Mouse (Mus musculus) effector memory CD4-positive, alpha-beta T cell, adult 7 months (primary cell): ENCODE measurements around the gene Olfr873. TPM values are rescaled to one million over a fixed set of nuclear protein-coding genes. Genes with fewer than 3 reads are reported as not detected.

ENCODE experiments used
- polyA plus RNA-seq: library from polyadenylated mRNA; unstranded; fragments of 100-300 nt; shearing (Covaris generic); gene quantifications from one replicate; pipeline ENCODE4 v1.2.1, GENCODE M21; 2017

The Olfr873 gene
- not detected for polyA plus RNA-seq

GRCm38 (mm10) chr9:20298232-20298631, at the start of gene Olfr873:
Gene Olfr873 (plus strand): TSS chr9:20298532.

GRCm38 (mm10) chr9:20282051-20282450, 16.3 kb upstream of the Olfr873 start, which contains the start of gene Olfr39:
Gene Olfr39 (plus strand): TSS chr9:20282351.

GRCm38 (mm10) chr9:20335994-20336393, 37.7 kb downstream of the Olfr873 start, which contains the start of gene Olfr18:
Gene Olfr18 (minus strand): TSS chr9:20336094.

Other genes with a start within 250 kb of the Olfr873 start
- not detected for gene Olfr867, start 241.0 kb upstream of the Olfr873 start, polyA plus RNA-seq
- 0.24 TPM for gene Olfr868, start 199.9 kb upstream of the Olfr873 start, polyA plus RNA-seq
- not detected for gene Olfr869, start 169.5 kb upstream of the Olfr873 start, polyA plus RNA-seq
- gene Olfr870, start 124.5 kb upstream of the Olfr873 start, polyA plus RNA-seq: not detected
- gene Olfr871, start 86.3 kb upstream of the Olfr873 start, polyA plus RNA-seq: not detected
- not detected for gene Olfr872, start 61.4 kb upstream of the Olfr873 start, polyA plus RNA-seq
- 0.69 TPM for gene Olfr39, start 16.2 kb upstream of the Olfr873 start, polyA plus RNA-seq
- gene Olfr18, start 37.6 kb downstream of the Olfr873 start, polyA plus RNA-seq: 0.32 TPM
- 19.9 TPM for gene Zfp560, start 86.6 kb downstream of the Olfr873 start, polyA plus RNA-seq
- 21.9 TPM for gene Zfp26, start 161.6 kb downstream of the Olfr873 start, polyA plus RNA-seq
- 9.5 TPM for gene Zfp426, start 194.2 kb downstream of the Olfr873 start, polyA plus RNA-seq
- gene Zfp266, start 222.9 kb downstream of the Olfr873 start, polyA plus RNA-seq: 26.7 TPM